Mouse (Mus musculus) layer of hippocampus, adult 2 months (tissue): ENCODE measurements at regions not wholly inside any gene's neighbourhood (a gene's known extent, or its start where the extent isn't known, plus 50 kb on each side); places are given as distances from the start of the nearest gene placed in this dataset.

Experiments used
- DNase-seq, 2 experiments: peaks; one replicate each; pipeline ENCODE4 v3.0.0; 2022; ENCODE audit warnings: low spot score in 2 of 2
- H3K27ac ChIP-seq: fragments of 200-600 bp; 2 replicates; pipeline ENCODE4 v1.8.1; 2022
- H3K4me3 ChIP-seq: fragments of 200-600 bp; 2 replicates; pipeline ENCODE4 v1.8.1; 2022; ENCODE audit warnings: mild to moderate bottlenecking
- CTCF ChIP-seq: fragments of 200-600 bp; conservative IDR thresholded peaks from 2 replicates; pipeline ENCODE4 v1.8.1; 2022; ENCODE audit warnings: antibody characterized with exemption, mild to moderate bottlenecking, moderate library complexity

DNA sequence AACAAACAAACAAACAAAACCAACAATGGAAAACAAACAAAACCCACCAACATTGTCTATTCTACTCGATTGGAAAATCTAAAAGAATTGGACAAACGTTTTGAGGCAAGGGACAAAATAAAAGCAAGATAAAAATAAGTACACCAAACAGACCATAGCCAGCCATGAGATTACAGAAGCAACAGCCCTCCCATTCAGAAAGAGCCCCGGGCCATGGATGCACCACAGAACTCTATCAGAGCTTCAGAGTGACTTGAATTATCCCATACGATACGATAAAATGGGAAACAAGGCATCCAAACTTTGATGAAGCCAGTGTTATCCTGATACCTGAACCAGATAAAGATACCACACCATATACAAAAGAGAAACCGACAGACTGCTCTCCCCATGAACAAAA, 68.7 kb downstream of the Npepl1 start:
- no peak for TF ChIP-seq CTCF
- DNase-seq = no peak
- H3K4me3 ChIP-seq = no peak overlapping the region
- H3K27ac ChIP-seq = no peak overlapping the region

DNA sequence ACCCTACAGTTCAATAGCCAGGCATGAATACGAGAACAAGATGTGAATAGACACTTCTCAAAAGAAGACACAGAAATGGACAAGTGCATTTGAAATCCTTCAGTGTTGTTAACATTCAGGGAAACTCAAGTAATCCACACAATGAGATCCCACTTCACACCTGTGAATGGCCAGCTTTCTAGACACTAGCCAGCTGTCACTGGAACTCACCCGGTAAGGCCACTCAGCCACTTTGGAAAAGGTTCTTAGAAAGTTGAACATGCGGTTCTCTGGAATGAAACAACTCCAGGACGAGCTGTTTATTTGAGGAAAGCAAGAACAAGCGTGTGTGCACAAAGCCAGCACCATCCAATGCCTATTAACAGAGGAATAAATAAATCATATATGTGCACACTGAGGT, 74.6 kb downstream of the Npepl1 start:
- no peak for TF ChIP-seq CTCF

DNA sequence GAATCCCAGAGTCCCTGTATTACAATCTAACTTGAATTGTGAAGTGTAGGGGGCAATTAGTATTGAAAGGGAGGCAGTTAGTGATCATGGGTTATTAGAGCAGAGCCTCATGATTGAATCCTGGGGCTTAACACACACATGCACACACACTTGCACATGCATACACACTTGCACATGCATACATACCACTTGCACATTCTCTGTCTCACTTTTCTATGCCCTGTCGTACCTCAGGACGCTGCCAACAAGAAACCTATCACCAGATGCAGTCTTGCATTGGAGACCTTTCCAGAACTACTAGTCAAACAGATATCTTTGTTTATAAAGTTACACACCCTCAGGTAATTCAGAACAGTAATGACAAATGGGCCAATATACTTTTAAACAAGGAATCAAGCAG, 80.9 kb downstream of the Npepl1 start:
- no peak for DNase-seq
- no peak for TF ChIP-seq CTCF
- no peak overlapping the region for H3K27ac ChIP-seq
- H3K4me3 ChIP-seq = no peak overlapping the region

More for the DNA sequence above, 74.6 kb downstream of the Npepl1 start:
- Histone ChIP-seq H3K4me3 (no peak overlapping the region), H3K27ac (no peak overlapping the region)
- no peak for DNase-seq

DNA sequence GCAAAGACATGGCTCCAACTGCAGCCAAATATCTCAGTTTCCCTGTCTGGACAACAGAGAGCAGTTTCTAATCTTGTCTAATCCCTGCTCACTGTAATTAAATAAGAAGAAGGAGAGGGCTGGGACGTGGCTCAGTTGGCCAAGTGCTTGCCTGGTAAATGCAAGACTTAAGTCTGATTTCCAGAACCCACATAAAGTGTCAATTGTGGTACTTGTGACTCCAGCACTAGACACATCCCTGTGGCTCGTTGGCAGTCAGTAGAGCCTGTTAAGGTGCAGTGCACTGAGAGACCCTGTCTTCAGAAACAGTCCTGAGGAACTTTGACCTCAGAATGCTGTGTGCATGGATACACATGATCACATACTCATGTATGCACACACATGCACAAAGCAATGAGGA, 81.4 kb downstream of the Npepl1 start:
- no peak for DNase-seq
- Histone ChIP-seq H3K4me3 (no peak overlapping the region), H3K27ac (no peak overlapping the region)
- no peak for TF ChIP-seq CTCF

DNA sequence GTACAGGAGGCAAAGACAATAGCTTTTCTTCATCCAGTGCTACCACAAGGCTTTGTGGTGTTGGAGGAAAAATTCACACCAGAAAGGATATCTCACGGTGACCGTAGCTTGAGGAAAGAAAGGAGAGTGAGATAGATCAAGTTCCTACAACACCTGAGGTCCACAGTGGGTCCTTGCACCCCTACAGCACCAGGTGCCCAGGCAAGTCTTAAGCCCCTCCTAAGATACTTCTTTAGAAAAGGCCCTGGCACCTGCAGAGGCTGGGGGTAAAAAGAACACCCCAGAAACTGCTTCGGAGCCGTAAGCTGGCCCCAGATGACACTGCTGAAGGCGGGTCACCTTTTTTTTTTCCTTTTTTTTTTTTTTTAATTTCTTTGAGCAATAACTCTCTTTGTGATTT, 81.9 kb downstream of the Npepl1 start:
- DNase-seq = no peak
- Histone ChIP-seq H3K27ac (no peak overlapping the region), H3K4me3 (no peak overlapping the region)
- no peak for TF ChIP-seq CTCF

DNA sequence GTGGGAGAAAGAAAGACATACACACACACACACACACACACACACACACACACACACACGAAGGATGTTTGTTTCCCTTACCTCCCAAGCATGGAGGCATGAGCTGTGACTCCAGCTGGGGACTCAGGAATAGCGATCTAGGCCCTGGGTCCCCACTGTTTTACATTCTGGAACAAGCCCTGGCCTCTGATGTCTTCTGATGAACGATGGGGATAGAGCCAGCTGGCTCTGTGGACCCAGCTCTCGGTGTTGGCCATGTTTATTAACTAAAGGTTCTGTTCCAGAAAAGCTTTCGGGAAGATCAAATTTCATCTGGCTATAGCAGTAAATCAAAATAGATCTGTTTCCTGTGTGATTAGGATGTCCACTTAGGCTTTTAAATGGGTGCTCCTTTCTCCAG, 83.4 kb downstream of the Npepl1 start:
- no peak for TF ChIP-seq CTCF
- DNase-seq = no peak
- Histone ChIP-seq H3K27ac (no peak overlapping the region), H3K4me3 (no peak overlapping the region)

DNA sequence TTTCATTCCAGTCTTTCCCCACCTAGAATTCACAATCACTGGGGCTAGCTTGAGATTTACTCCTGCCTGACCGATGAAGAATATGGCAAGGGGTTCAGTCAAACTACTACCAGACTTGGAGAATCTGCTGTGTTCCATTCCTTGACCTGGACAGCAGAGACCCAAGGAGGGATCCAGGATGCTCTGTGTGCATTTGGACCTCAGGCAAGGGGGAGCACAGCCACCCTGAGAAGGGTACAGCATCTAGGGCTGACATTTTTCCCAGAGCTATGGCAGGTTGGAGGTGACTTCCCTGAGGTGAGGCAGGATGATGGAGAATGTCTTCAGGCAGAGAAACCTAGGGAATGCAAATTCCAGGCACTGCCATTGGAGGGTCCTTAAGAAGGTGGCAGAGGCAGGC, 85.5 kb downstream of the Npepl1 start:
- H3K27ac ChIP-seq = no peak overlapping the region
- no peak for TF ChIP-seq CTCF

DNA sequence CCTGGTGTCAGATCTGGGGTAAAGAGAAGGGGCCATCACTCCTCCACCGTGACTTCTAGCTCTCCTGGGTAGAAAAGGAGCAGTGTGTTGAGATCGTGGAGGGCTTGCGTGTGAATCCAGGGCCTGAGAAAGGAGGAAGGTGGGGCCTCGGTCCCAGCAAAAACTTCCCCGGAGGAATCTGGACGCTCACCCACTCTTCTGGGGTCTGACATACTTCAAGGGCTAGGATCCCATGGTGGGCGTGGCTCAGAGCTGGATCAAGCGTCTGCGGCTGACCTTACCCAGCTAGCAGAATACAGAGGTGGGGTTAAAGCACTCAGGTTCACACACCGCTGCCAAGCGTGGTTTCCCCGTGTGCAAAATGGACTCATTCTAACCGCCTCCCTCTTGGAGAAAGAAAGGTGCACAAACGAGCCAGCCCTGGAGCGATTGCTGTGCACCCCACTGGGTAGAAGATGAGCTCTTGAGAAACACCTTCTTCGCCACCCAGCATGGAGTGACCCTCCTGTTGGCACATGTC, 86.6 kb downstream of the Npepl1 start:
- Histone ChIP-seq H3K27ac (no peak overlapping the region), H3K4me3 (no peak overlapping the region)
- no peak for DNase-seq
- TF ChIP-seq CTCF = no peak

More for the DNA sequence above, 85.5 kb downstream of the Npepl1 start:
- no peak overlapping the region for H3K4me3 ChIP-seq
- DNase-seq = no peak

DNA sequence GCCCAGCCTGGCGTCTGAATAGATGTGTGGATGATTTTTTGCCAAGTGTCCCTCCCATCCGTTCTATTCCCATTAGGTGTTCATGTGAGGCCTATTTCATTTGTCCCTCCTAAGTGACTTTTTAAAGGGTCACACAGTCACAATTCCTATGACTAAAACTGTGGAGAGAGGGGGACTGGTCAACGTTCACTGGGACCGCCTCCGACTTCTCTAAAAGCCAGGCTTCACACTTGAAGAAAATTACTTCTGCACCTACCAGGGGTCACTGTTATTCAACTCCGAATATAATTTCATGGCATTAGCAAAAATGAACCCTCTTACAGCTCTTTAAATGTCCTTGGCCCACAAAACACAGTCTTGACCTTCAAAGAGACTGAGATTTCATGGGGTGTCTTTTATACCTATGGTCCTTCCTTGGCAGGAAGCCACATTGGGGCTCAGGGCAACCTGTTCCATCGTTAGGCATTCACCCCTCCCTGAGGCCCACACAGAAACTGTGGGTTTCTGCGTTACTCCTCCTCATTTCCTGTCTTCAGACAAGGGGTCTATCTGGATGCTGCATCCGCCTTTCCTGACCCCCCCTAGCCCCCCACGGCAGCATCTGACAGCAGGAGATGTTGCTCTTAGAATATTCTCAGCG, 86.7 kb upstream of the Gnas start:
- no peak for TF ChIP-seq CTCF
- H3K27ac ChIP-seq = no peak overlapping the region
- DNase-seq = no peak
- H3K4me3 ChIP-seq = no peak overlapping the region

DNA sequence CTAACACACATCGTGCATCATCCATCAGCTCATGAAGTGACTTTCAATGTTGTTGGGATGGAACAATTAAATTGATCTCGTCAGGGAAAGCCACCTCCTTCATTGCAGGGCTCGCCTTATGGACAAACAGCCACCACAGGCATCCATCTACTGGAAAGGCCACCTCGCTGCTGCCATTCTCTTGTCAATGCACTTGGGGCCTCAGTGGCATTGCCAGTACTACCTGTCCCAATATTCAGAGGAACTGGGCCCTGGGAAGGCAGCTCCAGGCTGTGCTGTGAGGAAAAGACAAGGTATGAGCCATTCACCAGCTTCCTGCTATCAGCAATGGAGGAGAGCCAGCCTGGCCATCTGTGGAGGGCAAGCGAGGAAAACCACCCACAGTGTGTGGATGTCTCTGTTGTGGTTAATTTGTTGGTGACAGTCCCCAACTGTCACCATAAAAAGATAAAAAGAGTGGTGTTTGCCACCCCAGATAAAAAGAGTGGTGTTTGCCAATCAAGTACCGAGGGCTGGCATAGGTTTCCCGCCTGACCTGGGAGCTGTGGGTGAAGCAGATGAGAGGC, 85.6 kb upstream of the Gnas start:
- peak; percentile 12 to 23 for DNase-seq
- TF ChIP-seq CTCF = no peak
- Histone ChIP-seq H3K4me3 (no peak overlapping the region), H3K27ac (no peak overlapping the region)

DNA sequence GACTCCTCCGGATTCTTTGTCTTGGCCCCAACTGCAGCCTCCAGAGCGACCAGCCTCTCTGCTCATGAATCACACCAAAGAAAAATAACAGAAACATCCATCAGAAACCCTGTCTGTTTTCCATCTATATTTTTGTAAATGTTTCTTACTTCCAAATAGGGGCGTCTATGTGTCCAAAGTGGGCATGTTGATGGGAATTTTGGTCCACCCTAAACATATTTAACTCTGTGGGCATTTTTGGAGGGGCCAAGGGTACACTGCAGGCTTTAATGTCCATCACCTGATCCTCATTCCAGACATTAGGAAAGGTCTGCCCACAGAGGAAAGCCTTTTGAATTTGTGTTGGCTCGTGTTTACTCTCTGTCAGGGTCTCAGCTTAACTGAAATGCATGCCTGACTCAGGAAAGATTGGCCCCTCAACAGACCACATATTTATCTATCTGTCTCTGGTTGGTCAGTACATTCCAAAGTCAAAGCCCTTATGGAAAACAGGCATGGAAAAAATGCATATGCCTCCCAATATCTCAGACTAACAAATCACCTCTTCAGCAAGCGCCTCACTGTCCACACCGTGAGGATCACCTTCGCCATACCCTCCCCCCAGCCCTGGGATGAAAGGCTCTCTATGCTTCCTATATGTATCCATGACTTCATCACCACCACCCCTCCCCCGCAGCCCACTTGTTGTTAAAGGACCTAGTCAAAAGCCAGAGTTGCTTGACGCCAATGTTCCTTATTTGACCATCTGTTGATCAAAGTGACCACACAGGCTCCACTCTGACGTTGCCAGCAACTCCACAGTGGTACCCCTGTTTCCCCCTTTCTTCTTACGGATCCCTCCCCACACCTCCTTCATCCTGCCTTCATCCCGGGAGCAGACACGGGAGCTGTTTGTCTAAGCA, 83.9 kb upstream of the Gnas start:
- DNase-seq = no peak
- Histone ChIP-seq H3K4me3 (no peak overlapping the region), H3K27ac (no peak overlapping the region)
- TF ChIP-seq CTCF = no peak

DNA sequence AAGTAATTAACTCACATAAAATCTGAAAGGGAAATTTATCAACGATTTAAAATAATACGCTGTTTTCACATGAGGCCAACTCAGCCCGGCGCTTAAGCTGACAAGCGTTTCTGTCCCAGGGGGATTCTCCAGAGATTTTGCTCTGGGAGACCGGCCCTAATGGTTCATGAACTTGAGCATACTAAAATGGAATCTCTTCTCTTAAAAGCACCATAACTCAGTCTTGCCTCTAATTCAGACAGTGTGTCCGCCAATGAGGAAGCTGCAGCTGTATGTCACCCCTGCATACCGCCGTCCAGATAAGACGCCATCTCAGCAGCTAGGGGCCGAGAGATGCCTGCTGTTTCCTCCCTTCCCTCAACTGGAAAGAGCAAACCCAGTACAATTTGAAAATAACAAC, 80.7 kb upstream of the Gnas start:
- no peak overlapping the region for H3K4me3 ChIP-seq
- no peak for DNase-seq
- no peak for TF ChIP-seq CTCF
- no peak overlapping the region for H3K27ac ChIP-seq

DNA sequence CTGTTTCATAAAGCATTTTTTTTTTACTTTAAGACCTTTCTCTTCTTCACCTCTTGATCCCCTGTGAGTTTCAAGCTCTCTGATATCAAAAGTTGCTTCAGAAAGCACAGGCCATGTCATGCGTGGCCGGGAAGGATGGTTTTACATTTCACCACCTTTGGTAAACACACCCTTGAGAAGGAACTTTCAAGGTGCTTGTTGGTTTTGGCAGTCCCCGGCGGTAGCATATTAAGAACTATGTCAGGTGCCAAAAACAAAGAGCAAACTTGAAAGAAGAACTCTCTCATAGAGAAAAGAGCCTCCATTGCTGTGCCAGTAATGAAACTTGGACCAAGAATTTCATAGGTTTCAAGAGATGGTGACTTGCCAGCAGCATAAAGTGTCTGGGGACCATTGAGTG, 72.4 kb upstream of the Gnas start:
- DNase-seq = no peak
- Histone ChIP-seq H3K4me3 (no peak overlapping the region), H3K27ac (no peak overlapping the region)
- no peak for TF ChIP-seq CTCF
